Mouse (Mus musculus): ENCODE measurements around the gene Riiad1. TPM values are rescaled to one million over a fixed set of nuclear protein-coding genes. Genes with fewer than 3 reads are reported as not detected.

Riiad1 gene
- polyA plus RNA-seq (2012; rRNA removed): 2.3 and 2.5 TPM in 2 replicates

DNA sequence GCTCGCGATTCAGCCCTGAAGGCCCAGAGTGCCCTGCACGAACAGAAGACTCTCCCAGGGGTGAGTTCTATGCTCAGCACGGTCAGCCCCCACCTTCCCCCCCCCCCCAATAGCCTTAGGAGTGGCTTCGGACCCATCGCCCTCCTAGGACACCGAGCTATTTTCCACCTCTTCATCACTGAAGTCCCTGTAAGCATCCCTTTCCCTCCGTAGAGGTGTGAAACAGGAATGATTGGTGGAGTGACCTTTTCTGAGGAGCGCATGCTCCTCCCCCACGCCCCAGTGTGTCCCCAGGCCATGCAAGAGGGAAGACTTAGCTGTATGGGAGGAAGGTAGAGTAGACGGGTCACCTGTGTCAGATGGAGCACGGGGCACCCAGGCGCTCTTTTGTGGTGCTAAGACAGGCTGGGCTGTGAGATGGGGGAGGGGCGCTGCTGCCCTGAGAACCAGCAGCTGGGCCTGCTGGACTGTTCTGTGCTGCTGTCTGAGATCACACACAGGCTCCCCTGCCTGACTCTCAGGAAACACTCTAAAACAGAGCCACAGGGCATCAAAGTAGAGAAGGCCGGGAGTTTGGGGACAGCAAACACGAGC is at the start of gene Riiad1:
Riiad1 (minus strand) TSS at position 51 of the 594 bp plus-strand sequence.
- 19% methylated on average over 16 of the region's 16 CpGs for WGBS
- DNase-seq: no peak
- no peak for TF ChIP-seq CTCF (IDR thresholded peaks at IDR 0.05; ENCODE audit: insufficient read depth, low read length)
- TF ChIP-seq POLR2A (IDR thresholded peaks at IDR 0.05; ENCODE audit: borderline replicate concordance, extremely low read depth, low read depth, low read length): no peak

DNA sequence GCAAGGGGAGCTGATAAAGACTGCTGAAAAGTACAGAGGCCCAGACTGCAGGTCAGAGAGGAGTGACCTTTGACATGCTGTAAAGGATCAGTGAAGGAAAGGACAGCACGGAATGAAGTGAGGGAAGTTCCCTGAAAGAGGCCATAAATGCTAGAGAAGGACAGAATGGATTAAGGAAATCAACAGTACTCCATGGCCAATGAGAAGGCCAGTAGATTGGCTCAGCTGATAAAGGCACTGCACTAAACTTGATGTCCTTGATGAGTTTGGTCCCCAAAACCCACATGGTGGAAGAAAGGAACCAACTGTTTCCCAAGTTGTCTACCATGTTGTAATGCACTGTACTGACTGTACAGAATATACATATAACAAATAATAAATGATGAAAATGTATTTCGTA is 46.6 kb upstream of the Riiad1 start:
- 81% methylated on average over 2 of the region's 2 CpGs for WGBS
- Histone ChIP-seq H3K4me1 (ENCODE audit: control insufficient read depth, insufficient read depth, low read length) (no peaks in the 10 kb centered on the region), H3K4me3 (replicated peaks; ENCODE audit: extremely low read depth, low read depth, low read length) (no peak overlapping the region)
- no peak for DNase-seq
- TF ChIP-seq POLR2A (IDR thresholded peaks at IDR 0.05; ENCODE audit: borderline replicate concordance, extremely low read depth, low read depth, low read length) (no peak), CTCF (IDR thresholded peaks at IDR 0.05; ENCODE audit: insufficient read depth, low read length) (no peak)

More for the DNA sequence above, at the start of gene Riiad1:
- H3K4me1 ChIP-seq (ENCODE audit: control insufficient read depth, insufficient read depth, low read length): no peaks in the 10 kb centered on the region
- no peak within 1 kb of the TSS for H3K4me3 ChIP-seq (replicated peaks; ENCODE audit: extremely low read depth, low read depth, low read length)

GRCm38 (mm10) chr3:94506664-94507063 is 26.5 kb upstream of the Riiad1 start:
- Histone ChIP-seq H3K4me3 (replicated peaks; ENCODE audit: extremely low read depth, low read depth, low read length) (no peak overlapping the region), H3K4me1 (ENCODE audit: control insufficient read depth, insufficient read depth, low read length) (no peaks in the 10 kb centered on the region)
- no peak for TF ChIP-seq POLR2A (IDR thresholded peaks at IDR 0.05; ENCODE audit: borderline replicate concordance, extremely low read depth, low read depth, low read length)
- no peak for TF ChIP-seq CTCF (IDR thresholded peaks at IDR 0.05; ENCODE audit: insufficient read depth, low read length)
- DNase-seq: no peak
- WGBS: 94% methylated on average over 1 of the region's 1 CpGs

DNA sequence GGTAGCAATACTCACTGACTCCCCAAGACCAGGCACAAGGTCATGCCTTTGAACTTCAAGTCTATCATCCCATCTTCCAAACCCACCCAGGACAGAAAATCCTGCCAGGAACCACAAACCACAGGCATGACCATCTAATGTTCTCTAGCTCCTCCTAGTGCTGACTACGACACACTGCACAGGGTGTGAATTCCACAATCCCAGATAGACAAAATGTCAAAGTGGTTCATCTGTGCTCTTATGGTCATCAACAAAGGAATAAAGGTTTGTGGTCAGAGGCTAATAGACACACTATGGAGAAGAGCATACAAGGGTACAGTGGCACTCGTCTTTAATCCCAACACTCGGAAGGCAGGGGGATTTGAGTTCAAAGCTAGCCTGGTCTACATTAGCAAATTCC is 22.1 kb upstream of the Riiad1 start:
- H3K4me1 ChIP-seq (ENCODE audit: control insufficient read depth, insufficient read depth, low read length): no peaks in the 10 kb centered on the region
- no peak for TF ChIP-seq POLR2A (IDR thresholded peaks at IDR 0.05; ENCODE audit: borderline replicate concordance, extremely low read depth, low read depth, low read length)
- peak; percentile 45 for TF ChIP-seq CTCF (IDR thresholded peaks at IDR 0.05; ENCODE audit: insufficient read depth, low read length)
- H3K4me3 ChIP-seq (replicated peaks; ENCODE audit: extremely low read depth, low read depth, low read length): no peak overlapping the region
- 86% methylated on average over 3 of the region's 3 CpGs for WGBS
- DNase-seq: peak; percentile 20

DNA sequence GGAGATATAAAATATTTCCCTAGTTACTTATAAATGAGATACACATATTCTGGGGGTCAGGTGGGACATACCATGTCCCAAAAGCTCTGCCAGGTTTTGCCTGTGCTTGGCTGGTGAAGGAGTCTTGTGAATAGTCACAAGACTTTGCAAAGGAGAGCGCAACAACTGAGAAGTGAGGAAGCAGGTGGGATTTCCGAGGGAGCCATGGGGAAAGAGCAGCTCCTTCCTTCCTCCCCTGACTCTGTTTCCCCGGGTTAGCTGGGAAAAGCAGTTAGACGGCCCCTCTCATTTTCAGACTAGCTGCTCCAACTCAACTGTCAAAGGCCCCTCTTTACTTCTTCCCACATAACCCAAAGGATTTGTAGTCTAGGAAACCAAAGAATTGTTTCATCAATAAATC is 17.0 kb upstream of the Riiad1 start:
- no peaks in the 10 kb centered on the region for H3K4me1 ChIP-seq (ENCODE audit: control insufficient read depth, insufficient read depth, low read length)
- no peak for DNase-seq
- 80% methylated on average over 4 of the region's 4 CpGs for WGBS
- no peak for TF ChIP-seq POLR2A (IDR thresholded peaks at IDR 0.05; ENCODE audit: borderline replicate concordance, extremely low read depth, low read depth, low read length)
- no peak for TF ChIP-seq CTCF (IDR thresholded peaks at IDR 0.05; ENCODE audit: insufficient read depth, low read length)
- no peak overlapping the region for H3K4me3 ChIP-seq (replicated peaks; ENCODE audit: extremely low read depth, low read depth, low read length)

GRCm38 (mm10) chr3:94487581-94487980 is 7.4 kb upstream of the Riiad1 start:
- DNase-seq: no peak
- WGBS: 62% methylated on average over 6 of the region's 6 CpGs
- TF ChIP-seq CTCF (IDR thresholded peaks at IDR 0.05; ENCODE audit: insufficient read depth, low read length): no peak
- TF ChIP-seq POLR2A (IDR thresholded peaks at IDR 0.05; ENCODE audit: borderline replicate concordance, extremely low read depth, low read depth, low read length): no peak
- no peaks in the 10 kb centered on the region for H3K4me1 ChIP-seq (ENCODE audit: control insufficient read depth, insufficient read depth, low read length)
- H3K4me3 ChIP-seq (replicated peaks; ENCODE audit: extremely low read depth, low read depth, low read length): no peak overlapping the region

- no peak for DNase-seq
- Histone ChIP-seq H3K4me3 (replicated peaks; ENCODE audit: extremely low read depth, low read depth, low read length) (no peak overlapping the region), H3K4me1 (ENCODE audit: control insufficient read depth, insufficient read depth, low read length) (no peaks in the 10 kb centered on the region)
- TF ChIP-seq POLR2A (IDR thresholded peaks at IDR 0.05; ENCODE audit: borderline replicate concordance, extremely low read depth, low read depth, low read length) (no peak), CTCF (IDR thresholded peaks at IDR 0.05; ENCODE audit: insufficient read depth, low read length) (no peak)
- WGBS: 72% methylated on average over 7 of the region's 7 CpGs
Observed at GRCm38 (mm10) chr3:94485922-94486321, 5.8 kb upstream of the Riiad1 start.

- no peak for TF ChIP-seq CTCF (IDR thresholded peaks at IDR 0.05; ENCODE audit: insufficient read depth, low read length)
- TF ChIP-seq POLR2A (IDR thresholded peaks at IDR 0.05; ENCODE audit: borderline replicate concordance, extremely low read depth, low read depth, low read length): no peak
- H3K4me1 ChIP-seq (ENCODE audit: control insufficient read depth, insufficient read depth, low read length): no peaks in the 10 kb centered on the region
- no peak overlapping the region for H3K4me3 ChIP-seq (replicated peaks; ENCODE audit: extremely low read depth, low read depth, low read length)
- 41% methylated on average over 20 of the region's 20 CpGs for WGBS
- no peak for DNase-seq
Observed at GRCm38 (mm10) chr3:94483790-94484439, 3.8 kb upstream of the Riiad1 start.

DNA sequence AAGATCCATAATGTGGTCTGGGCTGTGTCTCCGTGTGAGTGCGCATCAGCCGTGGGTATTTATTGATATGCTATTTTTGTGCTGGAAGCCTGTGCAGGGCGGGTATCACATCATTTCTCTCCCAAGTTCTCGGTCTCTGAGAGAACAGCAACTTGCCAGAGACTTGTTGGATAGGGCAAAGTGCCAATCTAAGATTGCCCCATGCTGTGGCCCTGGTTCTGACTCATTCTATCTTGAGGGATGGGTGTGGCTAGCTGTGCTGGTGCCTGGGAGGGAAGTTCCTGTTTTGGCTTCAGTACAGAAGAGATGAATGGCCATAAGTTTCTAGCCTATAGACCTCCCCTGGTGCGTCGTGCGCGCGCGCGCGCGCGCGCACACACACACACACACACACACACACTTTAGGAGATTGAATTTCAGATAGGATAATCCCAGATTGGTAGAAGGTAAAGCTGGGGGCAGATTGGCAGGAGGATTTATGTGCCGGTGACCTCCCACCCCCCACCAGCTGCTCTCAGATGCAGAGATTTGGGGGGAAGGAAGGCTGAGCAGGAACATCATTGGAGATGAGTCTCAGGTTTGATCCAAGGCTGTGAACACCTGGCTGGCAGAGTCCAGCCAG is 2.7 kb upstream of the Riiad1 start:
- DNase-seq: peak; percentile 20
- 69% methylated on average over 17 of the region's 17 CpGs for WGBS
- TF ChIP-seq POLR2A (IDR thresholded peaks at IDR 0.05; ENCODE audit: borderline replicate concordance, extremely low read depth, low read depth, low read length) (no peak), CTCF (IDR thresholded peaks at IDR 0.05; ENCODE audit: insufficient read depth, low read length) (no peak)
- H3K4me3 ChIP-seq (replicated peaks; ENCODE audit: extremely low read depth, low read depth, low read length): no peak overlapping the region
- H3K4me1 ChIP-seq (ENCODE audit: control insufficient read depth, insufficient read depth, low read length): no peaks in the 10 kb centered on the region

DNA sequence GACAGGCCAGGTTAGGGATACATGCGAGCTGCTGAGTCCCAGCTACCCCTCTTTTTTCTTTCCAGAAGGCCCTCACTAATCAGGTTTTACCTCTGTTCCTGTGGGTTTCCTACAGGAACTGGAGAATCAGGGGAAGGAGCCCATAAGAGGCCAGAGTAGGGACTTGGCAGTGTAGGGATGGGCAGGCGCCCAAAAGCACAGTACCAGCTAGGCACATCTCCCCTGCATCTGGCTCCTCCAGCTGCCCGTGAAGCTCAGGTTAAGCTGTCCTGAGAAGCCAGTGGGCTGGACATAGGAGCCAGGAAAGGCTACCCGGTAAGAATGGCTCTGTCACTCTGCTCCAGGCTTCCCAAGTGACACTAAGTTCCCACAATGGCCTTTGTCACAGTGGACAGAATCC is 1.3 kb upstream of the Riiad1 start:
- WGBS: 67% methylated on average over 4 of the region's 4 CpGs
- TF ChIP-seq POLR2A (IDR thresholded peaks at IDR 0.05; ENCODE audit: borderline replicate concordance, extremely low read depth, low read depth, low read length): no peak
- no peak for TF ChIP-seq CTCF (IDR thresholded peaks at IDR 0.05; ENCODE audit: insufficient read depth, low read length)
- no peak for DNase-seq

More for the DNA sequence above, 1.3 kb upstream of the Riiad1 start:
- no peak overlapping the region for H3K4me3 ChIP-seq (replicated peaks; ENCODE audit: extremely low read depth, low read depth, low read length)
- no peaks in the 10 kb centered on the region for H3K4me1 ChIP-seq (ENCODE audit: control insufficient read depth, insufficient read depth, low read length)
